Mouse (Mus musculus) erythroblast, embryonic 14.5 days (primary cell): ENCODE measurements around the gene Ly6g6d.

Experiments
- GATA1 ChIP-seq: IDR thresholded peaks from 2 replicates; pipeline ENCODE4 v1.6.1; 2012; ENCODE audit warnings: low read length, inconsistent platforms, mixed read lengths
- TAL1 ChIP-seq: IDR thresholded peaks from 3 replicates; pipeline ENCODE4 v1.6.1; 2012; ENCODE audit warnings: low read length, inconsistent platforms, mixed read lengths

DNA sequence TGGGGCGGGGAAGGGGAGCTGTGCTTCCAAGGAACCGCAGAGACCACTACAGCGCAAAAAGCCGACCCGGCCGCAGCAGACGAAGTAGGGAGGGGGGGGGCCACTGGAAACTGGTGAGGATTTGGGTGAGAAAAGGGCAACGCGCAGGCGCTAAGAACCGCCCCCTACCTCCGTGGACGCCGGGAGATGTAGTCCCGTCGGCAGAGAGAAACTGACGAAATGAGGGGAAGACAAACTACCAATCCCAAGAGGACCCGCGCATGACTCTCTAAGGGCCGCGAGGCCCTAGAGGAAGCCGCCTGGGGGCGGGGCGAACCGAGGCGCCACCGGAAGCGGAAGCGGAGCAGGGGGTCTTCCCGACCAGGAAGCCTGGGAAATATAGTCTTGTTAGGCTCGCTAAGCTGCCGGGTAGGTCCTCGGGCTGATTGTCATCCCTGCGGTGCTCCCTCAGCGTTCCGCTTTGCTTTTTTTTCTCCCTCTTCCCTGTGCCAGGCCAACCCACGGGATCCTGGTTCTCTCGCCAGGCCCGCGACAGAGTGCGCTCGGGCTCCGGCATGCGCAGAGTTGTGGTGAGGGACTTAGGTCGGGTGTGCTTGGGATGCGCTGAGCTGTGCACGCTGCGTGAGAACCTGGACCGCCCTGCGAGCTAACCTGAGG is 43.4 kb upstream of the Ly6g6d start, which contains the start of gene Gpank1:
- no peak for TF ChIP-seq GATA1
- no peak for TF ChIP-seq TAL1
